Mouse (Mus musculus) neural tube, embryonic 13.5 days (tissue): ENCODE data around the gene Lrrc45. TPM values are rescaled to one million over a fixed set of nuclear protein-coding genes. Genes with fewer than 3 reads are reported as not detected.
A peak's percentile ranks its signal among the peaks of the same experiment; 100 is the strongest.
"Not testable (repeated sequence)": the region's sequence is repeated elsewhere in the genome, so short reads cannot be mapped to it uniquely, and the experiment has no call there.

Source experiments
- ATAC-seq: fragments of 200-750 bp; cut with Nextera tagmentation; 2 replicates; pipeline ENCODE4 v1.8.0; 2017; ENCODE audit warnings: low read depth, mild to moderate bottlenecking, moderate TSS enrichment, moderate library complexity
- H3K27ac ChIP-seq: fragments of 300-500 bp; sonication (generic); replicated peaks from 2 replicates; pipeline ENCODE4 v1.5.1; 2015; ENCODE audit warnings: moderate library complexity, mild to moderate bottlenecking, inconsistent platforms
- H3K27me3 ChIP-seq: fragments of 300-500 bp; sonication (generic); 2 replicates; pipeline ENCODE4 v1.6.1; 2015; ENCODE audit warnings: mild to moderate bottlenecking, inconsistent platforms
- H3K36me3 ChIP-seq: fragments of 300-500 bp; sonication (generic); 2 replicates; pipeline ENCODE4 v1.6.1; 2015; ENCODE audit warnings: mild to moderate bottlenecking, inconsistent platforms
- H3K4me1 ChIP-seq: fragments of 300-500 bp; sonication (generic); replicated peaks from 2 replicates; pipeline ENCODE4 v1.6.1; 2015; ENCODE audit warnings: inconsistent platforms
- H3K4me2 ChIP-seq: fragments of 300-500 bp; sonication (generic); 2 replicates; pipeline ENCODE4 v1.6.1; 2015; ENCODE audit warnings: inconsistent platforms, mild to moderate bottlenecking, moderate library complexity
- H3K4me3 ChIP-seq: fragments of 300-500 bp; sonication (generic); 2 replicates; pipeline ENCODE4 v1.5.1; 2015; ENCODE audit warnings: mild to moderate bottlenecking, inconsistent platforms
- H3K9ac ChIP-seq: fragments of 300-500 bp; sonication (generic); 2 replicates; pipeline ENCODE4 v1.6.1; 2015; ENCODE audit warnings: moderate library complexity, mild to moderate bottlenecking, inconsistent platforms
- H3K9me3 ChIP-seq: fragments of 300-500 bp; sonication (generic); 2 replicates; pipeline ENCODE4 v1.6.1; 2016; ENCODE audit warnings: inconsistent platforms
- WGBS: fragments of 180-500 bp; shearing (Covaris S2); methylation state at CpG from one replicate; pipeline ENCODE4 v1.1.7; 2015; 5-methylcytosine and 5-hydroxymethylcytosine counted together
- polyA plus RNA-seq: library from polyadenylated mRNA; unstranded; fragments of >200 nt; fragmentation: Nextera tagmentation; extraction: Ambion mirVana; gene quantifications from 2 replicates; pipeline ENCODE4 v1.2.1, GENCODE M21; 2015

The Lrrc45 gene
- polyA plus RNA-seq, 1 experiment from 2014 or later, result 66.0 TPM

GRCm38 (mm10) chr11:120763121-120763999, 49.6 kb downstream of the Lrrc45 start:
- not testable (repeated sequence) for H3K27ac ChIP-seq, H3K9ac ChIP-seq, H3K4me3 ChIP-seq, H3K4me1 ChIP-seq, H3K9me3 ChIP-seq, H3K36me3 ChIP-seq
- peak; percentile 66; the same call in 1 of the 2 replicates for ATAC-seq
- Histone ChIP-seq H3K4me2 (peak overlapping the region; percentile 22; the same call in 1 of the 2 replicates), H3K27me3 (peaks cover 12% of the 10 kb centered on the region)
- 12% methylated on average over 9 of the region's 23 CpGs for WGBS

DNA sequence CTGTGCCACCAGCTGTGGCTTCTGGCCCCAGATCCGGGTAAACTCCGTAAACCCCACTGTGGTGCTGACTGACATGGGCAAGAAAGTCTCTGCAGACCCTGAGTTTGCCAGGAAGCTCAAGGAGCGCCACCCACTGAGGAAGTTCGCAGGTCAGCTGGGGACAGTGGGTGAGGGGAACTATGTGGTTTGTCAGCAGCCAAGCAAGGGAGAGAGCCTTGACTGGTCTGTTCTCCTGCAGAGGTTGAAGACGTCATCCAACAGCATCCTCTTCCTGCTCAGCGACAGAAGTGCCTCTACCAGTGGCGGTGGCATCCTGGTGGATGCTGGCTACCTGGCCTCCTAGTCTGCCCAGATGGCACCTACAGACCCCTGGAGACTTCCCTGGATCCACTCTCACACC, 53.3 kb downstream of the Lrrc45 start:
- ATAC-seq, H3K4me1 ChIP-seq, H3K27ac ChIP-seq, H3K9me3 ChIP-seq, H3K36me3 ChIP-seq, H3K4me3 ChIP-seq, H3K27me3 ChIP-seq, H3K9ac ChIP-seq, H3K4me2 ChIP-seq: not testable (repeated sequence)
- 75% methylated on average over 4 of the region's 7 CpGs for WGBS

- Histone ChIP-seq H3K36me3 (no peaks in the 10 kb centered on the region), H3K4me3 (no peak overlapping the region), H3K4me2 (no peak overlapping the region), H3K27ac (no peak overlapping the region), H3K27me3 (no peaks in the 10 kb centered on the region), H3K4me1 (no peaks in the 10 kb centered on the region), H3K9me3 (no peaks in the 10 kb centered on the region), H3K9ac (no peak overlapping the region)
- 57% methylated on average over 1 of the region's 1 CpGs for WGBS
- no peak for ATAC-seq
Measured at GRCm38 (mm10) chr11:120768206-120768605, 54.5 kb downstream of the Lrrc45 start.

Other genes starting within 250 kb of the Lrrc45 start
- gene Arl16, start 246.3 kb upstream of the Lrrc45 start, polyA plus RNA-seq, result 64.8 and 70.8 TPM in 2 replicates
- gene Mrpl12, start 229.3 kb upstream of the Lrrc45 start, polyA plus RNA-seq, result 123 and 124 TPM in 2 replicates
- gene Slc25a10, start 222.1 kb upstream of the Lrrc45 start, polyA plus RNA-seq, result 29.3 and 31.1 TPM in 2 replicates
- gene Gcgr, start 183.2 kb upstream of the Lrrc45 start, polyA plus RNA-seq, result 0.20 and 0.28 TPM in 2 replicates
- 201 and 236 TPM in 2 replicates for gene Mcrip1, start 164.2 kb upstream of the Lrrc45 start, polyA plus RNA-seq
- not detected in 2 replicates for gene Ppp1r27, start 162.8 kb upstream of the Lrrc45 start, polyA plus RNA-seq
- 329 and 382 TPM in 2 replicates for gene P4hb, start 140.7 kb upstream of the Lrrc45 start, polyA plus RNA-seq
- gene Arhgdia, start 132.3 kb upstream of the Lrrc45 start, polyA plus RNA-seq, result 529 and 543 TPM in 2 replicates
- 292 and 326 TPM in 2 replicates for gene Alyref, start 115.6 kb upstream of the Lrrc45 start, polyA plus RNA-seq
- 175 and 192 TPM in 2 replicates for gene Anapc11, start 115.5 kb upstream of the Lrrc45 start, polyA plus RNA-seq
- gene Npb, start 105.4 kb upstream of the Lrrc45 start, polyA plus RNA-seq, result 0.81 TPM in 1 of 2 replicates, not detected in the other
- gene Pcyt2, start 96.0 kb upstream of the Lrrc45 start, polyA plus RNA-seq, result 167 and 175 TPM in 2 replicates
- gene Sirt7, start 88.7 kb upstream of the Lrrc45 start, polyA plus RNA-seq, result 52.0 and 55.2 TPM in 2 replicates
- 35.5 and 36.0 TPM in 2 replicates for gene Mafg, start 80.3 kb upstream of the Lrrc45 start, polyA plus RNA-seq
- gene Pycr1, start 70.2 kb upstream of the Lrrc45 start, polyA plus RNA-seq, result 24.7 and 24.8 TPM in 2 replicates
- gene Myadml2, start 65.8 kb upstream of the Lrrc45 start, polyA plus RNA-seq, result 0.66 and 1.7 TPM in 2 replicates
- gene Notum, start 52.8 kb upstream of the Lrrc45 start, polyA plus RNA-seq, result 2.5 and 2.7 TPM in 2 replicates
- gene Aspscr1, start 41.0 kb upstream of the Lrrc45 start, polyA plus RNA-seq, result 131 and 141 TPM in 2 replicates
- 91.2 and 101 TPM in 2 replicates for gene Cenpx, start 187 bp upstream of the Lrrc45 start, polyA plus RNA-seq
- gene Rac3, start 7.5 kb downstream of the Lrrc45 start, polyA plus RNA-seq, result 235 and 267 TPM in 2 replicates
- gene Dcxr, start 13.4 kb downstream of the Lrrc45 start, polyA plus RNA-seq, result 10.6 and 13.0 TPM in 2 replicates
- 0.99 and 1.2 TPM in 2 replicates for gene Cbr2, start 18.2 kb downstream of the Lrrc45 start, polyA plus RNA-seq
- gene Hmga1b, start 48.9 kb downstream of the Lrrc45 start, polyA plus RNA-seq, result 2.4 and 2.5 TPM in 2 replicates
- gene Rfng, start 70.3 kb downstream of the Lrrc45 start, polyA plus RNA-seq, result 89.7 and 105 TPM in 2 replicates
- gene Gps1, start 70.3 kb downstream of the Lrrc45 start, polyA plus RNA-seq, result 243 and 255 TPM in 2 replicates
- gene Dus1l, start 82.5 kb downstream of the Lrrc45 start, polyA plus RNA-seq, result 39.8 and 49.0 TPM in 2 replicates
- gene Fasn, start 110.6 kb downstream of the Lrrc45 start, polyA plus RNA-seq, result 63.8 and 67.4 TPM in 2 replicates
- 3.9 and 4.2 TPM in 2 replicates for gene Ccdc57, start 218.9 kb downstream of the Lrrc45 start, polyA plus RNA-seq
- 12.7 and 16.8 TPM in 2 replicates for gene Slc16a3, start 234.6 kb downstream of the Lrrc45 start, polyA plus RNA-seq